Mouse (Mus musculus): ENCODE data around the gene Ppp1r35.

DNA sequence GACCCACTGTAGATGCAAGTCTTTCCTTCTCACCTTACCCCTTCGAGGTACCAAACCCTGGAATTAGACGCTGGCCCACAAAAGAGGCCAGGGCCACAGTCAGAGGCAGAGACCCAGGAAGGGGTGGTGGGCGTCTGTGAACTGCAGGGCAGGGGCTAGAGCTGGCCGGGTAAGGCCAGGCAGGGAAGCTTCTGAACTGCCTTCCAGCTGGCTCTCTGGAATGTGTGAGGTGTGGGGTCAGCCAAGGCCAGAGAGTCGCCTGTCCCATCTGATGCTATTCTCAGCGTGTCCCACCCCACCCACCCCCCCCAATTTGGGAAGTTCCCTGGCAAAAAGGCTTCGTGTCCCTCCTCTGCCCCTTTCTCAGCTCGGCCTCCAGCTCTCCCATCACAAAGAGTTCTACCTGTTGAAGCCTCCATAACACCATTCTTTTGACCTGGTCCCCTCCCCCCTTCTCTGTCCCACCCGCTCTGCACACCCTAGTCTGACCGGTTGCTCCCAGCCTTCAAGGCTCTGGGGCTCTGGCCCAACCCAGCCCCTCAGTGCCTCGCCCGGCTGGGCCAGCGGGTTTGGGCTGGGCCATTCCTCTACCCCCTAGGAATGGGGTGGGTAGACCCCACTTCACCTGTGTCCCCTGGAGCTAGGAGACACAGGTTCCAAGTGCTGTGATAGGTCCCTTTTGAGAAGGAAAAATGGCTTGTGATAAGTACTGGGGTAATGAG, 25.4 kb upstream of the Ppp1r35 start:
- TF ChIP-seq CTCF (IDR thresholded peaks at IDR 0.05; ENCODE audit: low read depth) (no peak), EP300 (IDR thresholded peaks at IDR 0.05; ENCODE audit: low read depth) (no peak)

Measured in liver, embryonic 14.5 days (tissue).